Mouse (Mus musculus) hindbrain, embryonic 16.5 days (tissue): ENCODE results near the gene Memo1. TPM values are rescaled to one million over a fixed set of nuclear protein-coding genes. Genes with fewer than 3 reads are reported as not detected.
A peak's percentile ranks its signal among the peaks of the same experiment; 100 is the strongest.
"Not testable (repeated sequence)": the region's sequence is repeated elsewhere in the genome, so short reads cannot be mapped to it uniquely, and the experiment has no call there.

Source experiments
- ATAC-seq: fragments of 200-750 bp; cut with Nextera tagmentation; 2 replicates; pipeline ENCODE4 v1.8.0; 2017; ENCODE audit warnings: moderate TSS enrichment, moderate library complexity
- H3K27ac ChIP-seq: fragments of 300-500 bp; sonication (generic); 2 replicates; pipeline ENCODE4 v1.5.1; 2014; ENCODE audit warnings: low read depth, mild to moderate bottlenecking, control low read depth, low read length, moderate library complexity
- H3K27me3 ChIP-seq: fragments of 300-500 bp; sonication (generic); replicated peaks from 2 replicates; pipeline ENCODE4 v1.6.1; 2014; ENCODE audit warnings: low read length; ENCODE audit not compliant: control insufficient read depth, insufficient read depth
- H3K36me3 ChIP-seq: fragments of 300-500 bp; sonication (generic); 2 replicates; pipeline ENCODE4 v1.6.1; 2014; ENCODE audit warnings: mild to moderate bottlenecking, low read length, moderate library complexity, mixed read lengths; ENCODE audit not compliant: control insufficient read depth, insufficient read depth
- H3K4me1 ChIP-seq: fragments of 300-500 bp; sonication (generic); 2 replicates; pipeline ENCODE4 v1.6.1; 2014; ENCODE audit warnings: low read depth, low read length; ENCODE audit not compliant: control insufficient read depth, insufficient read depth
- H3K4me2 ChIP-seq: fragments of 300-500 bp; sonication (generic); 2 replicates; pipeline ENCODE4 v1.6.1; 2014; ENCODE audit warnings: mild to moderate bottlenecking, low read length, control low read depth, moderate library complexity
- H3K4me3 ChIP-seq: fragments of 300-500 bp; sonication (generic); 2 replicates; pipeline ENCODE4 v1.5.1; 2014; ENCODE audit warnings: mild to moderate bottlenecking, low read length, control low read depth, moderate library complexity
- H3K9ac ChIP-seq: fragments of 300-500 bp; sonication (generic); 2 replicates; pipeline ENCODE4 v1.6.1; 2014; ENCODE audit warnings: low read depth, mild to moderate bottlenecking, control low read depth, low read length, moderate library complexity
- H3K9me3 ChIP-seq: fragments of 300-500 bp; sonication (generic); 2 replicates; pipeline ENCODE4 v1.6.1; 2014; ENCODE audit warnings: mild to moderate bottlenecking, low read length, moderate library complexity; ENCODE audit not compliant: control insufficient read depth
- WGBS: fragments of 180-500 bp; shearing (Covaris S2); extraction: QIAGEN DNeasy Blood & Tissue Kit; methylation state at CpG from one replicate; pipeline ENCODE4 v1.1.7; 2014; 5-methylcytosine and 5-hydroxymethylcytosine counted together
- polyA plus RNA-seq: library from polyadenylated mRNA; unstranded; fragments of >200 nt; fragmentation: Nextera tagmentation; extraction: Ambion mirVana; gene quantifications from 2 replicates; pipeline ENCODE4 v1.2.1, GENCODE M21; 2015

Memo1 gene
- polyA plus RNA-seq, 1 experiment from 2014 or later = 52.9 TPM

DNA sequence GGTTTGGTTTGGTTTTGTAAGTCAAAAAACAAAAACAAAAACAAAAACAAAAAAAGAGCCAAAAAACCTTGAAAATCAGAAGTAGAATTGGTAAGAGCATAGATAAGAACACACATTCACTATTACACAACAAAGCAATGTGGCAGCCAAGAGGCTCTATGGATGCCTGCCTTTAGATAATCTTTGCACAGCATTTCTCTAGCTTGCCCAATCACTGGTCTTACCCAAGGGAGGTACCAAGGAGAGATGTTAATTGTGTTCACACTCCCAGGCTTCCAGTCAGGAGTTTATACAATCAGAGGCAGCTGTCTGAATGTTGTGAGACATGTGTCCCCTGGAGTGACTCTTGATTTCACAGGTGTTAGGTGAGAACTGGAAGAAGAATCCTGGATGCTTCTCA, 114.4 kb downstream of the Memo1 start:
- Histone ChIP-seq H3K27ac (no peak overlapping the region), H3K36me3 (no peaks in the 10 kb centered on the region)
- ATAC-seq = no peak

DNA sequence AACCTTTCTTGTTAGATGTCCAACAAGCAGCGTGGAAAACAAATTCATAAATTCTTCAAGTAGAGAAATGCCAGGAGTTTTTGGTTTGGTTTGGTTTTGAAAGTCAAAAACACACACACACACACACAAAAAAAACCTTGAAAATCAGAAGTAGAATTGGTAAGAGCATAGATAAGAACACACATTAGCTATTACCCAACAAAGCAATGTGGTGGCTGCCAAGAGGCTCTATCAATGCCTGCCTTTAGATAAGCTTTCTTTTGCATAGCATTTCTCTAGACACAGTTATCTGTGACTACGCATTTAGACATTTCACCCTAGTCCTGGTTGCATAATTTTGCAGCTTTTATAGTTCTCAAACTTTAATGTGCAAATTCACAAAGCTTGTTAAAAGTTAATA, 115.7 kb downstream of the Memo1 start:
- not testable (repeated sequence) for H3K4me3 ChIP-seq, H3K9me3 ChIP-seq, H3K27me3 ChIP-seq, H3K9ac ChIP-seq, H3K4me1 ChIP-seq, H3K36me3 ChIP-seq, H3K27ac ChIP-seq, H3K4me2 ChIP-seq, ATAC-seq
- 95% methylated on average over 2 of the region's 2 CpGs for WGBS

More for the DNA sequence above, 114.4 kb downstream of the Memo1 start:
- H3K4me1 ChIP-seq = no peaks in the 10 kb centered on the region
- no peak overlapping the region for H3K9ac ChIP-seq
- H3K27me3 ChIP-seq = no peaks in the 10 kb centered on the region
- no peak overlapping the region for H3K4me2 ChIP-seq
- no peaks in the 10 kb centered on the region for H3K9me3 ChIP-seq
- no peak overlapping the region for H3K4me3 ChIP-seq

- H3K4me3 ChIP-seq = no peak overlapping the region
- H3K36me3 ChIP-seq = no peaks in the 10 kb centered on the region
- no peak for ATAC-seq
- H3K27me3 ChIP-seq = no peaks in the 10 kb centered on the region
- H3K9ac ChIP-seq = no peak overlapping the region
- H3K4me1 ChIP-seq = no peaks in the 10 kb centered on the region
- H3K4me2 ChIP-seq = no peak overlapping the region
- no peak overlapping the region for H3K27ac ChIP-seq
- no peaks in the 10 kb centered on the region for H3K9me3 ChIP-seq
Observed at GRCm38 (mm10) chr17:74173726-74174125, 121.6 kb downstream of the Memo1 start.

DNA sequence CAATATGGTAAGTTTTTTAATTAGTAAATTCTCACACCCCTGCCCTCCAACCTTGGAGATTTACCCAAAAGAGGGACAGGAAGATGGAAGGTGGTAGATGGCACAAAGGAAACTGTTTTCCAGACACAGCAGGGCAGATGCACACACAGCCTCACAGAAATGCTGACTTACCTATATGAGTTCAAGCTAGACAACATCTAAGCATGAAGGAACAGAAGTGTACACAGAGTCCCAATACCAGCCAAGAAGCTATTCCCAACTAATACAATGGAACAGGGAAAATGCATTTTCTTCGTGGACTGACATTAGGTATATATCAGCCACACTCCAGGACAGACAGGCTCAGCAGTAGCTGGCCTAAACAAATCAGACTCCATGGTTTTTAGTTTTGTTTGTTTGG, 122.5 kb downstream of the Memo1 start:
- 75% methylated on average over 1 of the region's 1 CpGs for WGBS
- Histone ChIP-seq H3K4me3 (no peak overlapping the region), H3K9me3 (no peaks in the 10 kb centered on the region), H3K4me2 (no peak overlapping the region), H3K27me3 (no peaks in the 10 kb centered on the region), H3K4me1 (no peaks in the 10 kb centered on the region), H3K9ac (no peak overlapping the region), H3K36me3 (no peaks in the 10 kb centered on the region), H3K27ac (no peak overlapping the region)
- no peak for ATAC-seq

- H3K36me3 ChIP-seq = no peaks in the 10 kb centered on the region
- H3K27ac ChIP-seq = no peak overlapping the region
- peak overlapping the region; percentile 46 for H3K4me2 ChIP-seq
- ATAC-seq = peak; percentile 96
- peak overlapping the region; percentile 1; the same call in 1 of the 2 replicates for H3K9ac ChIP-seq
- no peaks in the 10 kb centered on the region for H3K9me3 ChIP-seq
- WGBS = under 1% methylated on average over 9 of the region's 9 CpGs
- no peaks in the 10 kb centered on the region for H3K27me3 ChIP-seq
- peak overlapping the region; percentile 25 for H3K4me3 ChIP-seq
- no peaks in the 10 kb centered on the region for H3K4me1 ChIP-seq
Observed at GRCm38 (mm10) chr17:74159443-74159894, 135.9 kb downstream of the Memo1 start.

DNA sequence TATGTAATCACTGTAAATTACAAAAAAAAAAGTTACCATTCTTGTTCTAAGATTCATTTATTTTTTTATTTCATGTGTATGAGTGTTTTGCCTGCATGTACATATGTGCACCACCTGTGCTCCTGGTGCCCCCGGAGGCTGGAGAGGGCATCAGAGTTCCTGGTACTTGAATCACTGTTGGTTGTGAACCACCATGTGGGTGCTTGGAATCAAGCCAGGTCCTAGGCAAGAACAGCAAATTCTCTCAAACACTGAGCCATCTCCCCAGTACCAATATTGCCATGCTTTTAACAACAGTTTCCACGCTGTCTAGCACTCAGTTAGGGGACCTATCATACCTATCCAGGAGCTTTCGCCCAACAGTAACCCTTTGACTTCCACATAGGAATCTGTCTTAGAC, 137.2 kb downstream of the Memo1 start:
- no peaks in the 10 kb centered on the region for H3K9me3 ChIP-seq
- no peaks in the 10 kb centered on the region for H3K27me3 ChIP-seq
- no peak for ATAC-seq
- no peak overlapping the region for H3K9ac ChIP-seq
- no peak overlapping the region for H3K4me3 ChIP-seq
- 91% methylated on average over 3 of the region's 3 CpGs for WGBS
- H3K4me1 ChIP-seq = no peaks in the 10 kb centered on the region
- H3K4me2 ChIP-seq = no peak overlapping the region
- no peaks in the 10 kb centered on the region for H3K36me3 ChIP-seq
- no peak overlapping the region for H3K27ac ChIP-seq

Other genes with a start within 250 kb of the Memo1 start
- 0.15 and 0.19 TPM in 2 replicates for gene Srd5a2, start 247.6 kb downstream of the Memo1 start, polyA plus RNA-seq
- 207 and 221 TPM in 2 replicates for gene Dpy30, start 28.4 kb upstream of the Memo1 start, polyA plus RNA-seq
- gene Spast, start 43.5 kb upstream of the Memo1 start, polyA plus RNA-seq = 17.3 and 19.4 TPM in 2 replicates
- gene Slc30a6, start 100.1 kb upstream of the Memo1 start, polyA plus RNA-seq = 30.7 and 31.8 TPM in 2 replicates
- gene Nlrc4, start 163.6 kb upstream of the Memo1 start, polyA plus RNA-seq = 0.20 and 0.42 TPM in 2 replicates
- gene Yipf4, start 194.0 kb upstream of the Memo1 start, polyA plus RNA-seq = 44.8 and 51.3 TPM in 2 replicates
- 61.9 and 68.1 TPM in 2 replicates for gene Birc6, start 232.8 kb upstream of the Memo1 start, polyA plus RNA-seq